Mouse (Mus musculus) C2C12 (cell line): ENCODE results near the gene Spem1.

Source experiments
- CEBPB ChIP-seq: IDR thresholded peaks from one replicate; pipeline ENCODE4 v1.6.1; 2011; ENCODE audit warnings: low read depth, mild to moderate bottlenecking, control low read depth, moderate library complexity
- CTCF ChIP-seq: IDR thresholded peaks from one replicate; pipeline ENCODE4 v1.5.1; 2011; ENCODE audit not compliant: control insufficient read depth, insufficient read depth, insufficient read length
- FOSL1 ChIP-seq: IDR thresholded peaks from one replicate; pipeline ENCODE4 v1.8.0; 2011; ENCODE audit warnings: mild to moderate bottlenecking, low read length; ENCODE audit not compliant: poor library complexity, insufficient read depth, severe bottlenecking
- MAX ChIP-seq: IDR thresholded peaks from one replicate; pipeline ENCODE4 v1.6.1; 2011; ENCODE audit warnings: mild to moderate bottlenecking, control low read depth
- MYOD1 ChIP-seq: IDR thresholded peaks from one replicate; pipeline ENCODE4 v1.6.1; 2011; ENCODE audit warnings: low read depth; ENCODE audit not compliant: control insufficient read depth, insufficient read length
- MYOG ChIP-seq: IDR thresholded peaks from one replicate; pipeline ENCODE4 v1.6.1; 2011; ENCODE audit not compliant: control insufficient read depth, insufficient read length; ENCODE audit errors: extremely low read depth
- USF1 ChIP-seq: IDR thresholded peaks from one replicate; pipeline ENCODE4 v1.6.1; 2011; ENCODE audit warnings: low read depth, mild to moderate bottlenecking, control low read depth, moderate library complexity

GRCm38 (mm10) chr11:69795168-69795982 lies 26.6 kb downstream of the Spem1 start, which contains the start of gene Chrnb1:
- peak; percentile 46 for TF ChIP-seq MAX
- TF ChIP-seq MYOG: no peak
- no peak for TF ChIP-seq CTCF
- no peak for TF ChIP-seq USF1
- TF ChIP-seq CEBPB: no peak
- peak; percentile 92 for TF ChIP-seq MYOD1
- no peak for TF ChIP-seq FOSL1
